Mouse (Mus musculus): ENCODE results near the gene Gm20708. TPM values are rescaled to one million over a fixed set of nuclear protein-coding genes. Genes with fewer than 3 reads are reported as not detected.
"Not testable (repeated sequence)": the region's sequence is repeated elsewhere in the genome, so short reads cannot be mapped to it uniquely, and the experiment has no call there.

Gene Gm20708
- total RNA-seq, 4 experiments from 2014 or later = 0.46 to 1.2 (median 1.1) TPM; not detected in 1

DNA sequence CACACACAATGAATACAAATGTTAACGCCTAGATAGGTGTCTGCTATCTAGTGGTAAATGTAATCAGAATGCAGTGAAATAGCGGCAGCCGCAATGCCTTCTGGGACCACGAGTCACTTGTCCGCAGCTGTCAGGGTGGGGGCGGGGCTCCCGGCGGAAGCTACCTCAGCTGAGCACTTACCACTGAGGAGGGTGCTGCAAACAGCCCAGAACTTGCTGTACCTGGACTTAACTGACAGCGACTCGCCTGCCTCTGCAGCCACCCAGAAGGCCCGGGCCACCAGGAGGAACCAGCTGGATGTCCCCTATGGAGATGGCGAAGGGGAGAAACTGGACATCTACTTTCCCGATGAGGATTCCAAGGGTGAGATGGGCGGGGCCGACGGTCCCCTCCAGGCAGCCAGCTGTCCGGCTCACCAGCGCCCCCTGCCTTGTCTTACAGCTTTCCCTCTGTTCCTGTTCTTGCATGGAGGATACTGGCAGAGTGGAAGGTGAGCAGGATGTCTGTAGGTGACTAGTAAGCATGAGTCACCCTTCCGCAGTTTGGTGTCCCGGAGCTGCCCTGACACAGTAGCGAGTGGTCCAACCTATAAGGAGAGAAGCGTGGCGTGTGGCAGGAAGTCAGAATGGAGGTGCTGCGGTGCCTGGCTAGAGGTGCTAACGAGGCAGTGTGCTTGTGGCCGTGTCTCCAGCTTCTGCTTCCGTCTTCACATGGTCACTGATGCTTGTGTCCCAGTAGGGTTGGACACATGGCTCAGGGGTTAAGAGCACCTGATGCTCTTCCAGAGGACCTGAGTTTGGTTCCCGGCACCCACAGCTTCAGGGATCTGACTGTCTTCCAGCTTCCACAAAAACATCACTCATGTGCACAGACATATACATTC lies 22.9 kb downstream of the Gm20708 start:
- peak; percentile 61 to 72 for DNase-seq (ENCODE audit: low spot score in 2 of 2)

DNA sequence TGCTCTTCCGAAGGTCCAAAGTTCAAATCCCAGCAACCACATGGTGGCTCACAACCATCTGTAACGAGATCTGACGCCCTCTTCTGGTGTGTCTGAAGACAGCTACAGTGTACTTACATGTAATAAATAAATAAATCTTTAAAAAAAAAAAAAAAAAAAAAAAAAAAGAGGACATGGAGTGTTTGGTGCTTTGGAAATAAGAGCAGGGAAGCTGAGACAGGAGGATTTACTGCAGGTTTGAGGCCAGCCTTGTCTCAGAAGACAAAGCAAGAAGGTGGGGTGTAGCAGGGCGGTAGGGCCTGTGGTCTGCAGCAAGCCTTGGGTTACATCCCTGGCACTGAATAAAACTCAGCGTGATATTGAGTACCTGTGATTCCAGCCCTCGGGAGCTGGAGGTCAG lies 24.0 kb downstream of the Gm20708 start:
- not testable (repeated sequence) for DNase-seq (ENCODE audit: low spot score in 2 of 2)

DNA sequence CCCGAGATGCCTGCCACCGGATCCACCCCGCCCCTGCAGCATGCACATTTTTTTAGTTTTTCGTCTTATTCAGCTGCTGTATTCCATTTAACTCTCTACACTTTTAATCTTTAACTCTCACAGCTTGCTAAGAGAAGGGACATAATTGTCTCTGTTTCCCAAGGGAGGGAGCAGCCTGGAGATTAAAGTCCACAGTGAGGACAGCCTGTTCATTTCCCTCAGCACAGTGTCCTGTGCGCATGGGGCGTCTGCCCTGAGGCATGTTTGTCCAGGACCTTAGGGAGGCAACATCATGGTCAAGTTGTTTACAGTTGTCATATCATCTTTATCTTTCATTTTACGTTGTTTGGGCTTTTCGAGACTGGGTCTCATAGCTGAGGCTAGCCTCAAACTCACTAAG lies 24.6 kb downstream of the Gm20708 start:
- DNase-seq (ENCODE audit: low spot score in 2 of 2) = no peak

DNA sequence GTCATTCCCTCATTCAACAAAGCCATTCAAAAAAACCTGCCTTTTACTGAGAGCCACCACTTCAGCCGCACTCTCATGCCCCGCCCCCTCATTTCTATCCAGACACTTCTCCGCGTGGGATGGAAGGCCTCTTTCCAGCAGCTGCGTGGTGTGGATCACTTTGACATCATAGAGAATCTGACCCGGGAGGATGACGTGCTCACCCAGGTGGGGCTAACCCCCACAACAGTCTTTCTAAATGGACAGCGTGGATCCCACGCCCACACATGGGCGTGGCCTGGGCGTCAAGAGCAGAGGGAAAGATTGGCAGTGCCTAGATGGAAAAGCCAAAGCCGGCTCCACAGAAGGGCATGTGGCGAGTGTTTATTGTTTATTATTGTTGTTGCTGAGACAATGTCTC lies 26.8 kb downstream of the Gm20708 start:
- DNase-seq (ENCODE audit: low spot score in 2 of 2) = no peak

DNA sequence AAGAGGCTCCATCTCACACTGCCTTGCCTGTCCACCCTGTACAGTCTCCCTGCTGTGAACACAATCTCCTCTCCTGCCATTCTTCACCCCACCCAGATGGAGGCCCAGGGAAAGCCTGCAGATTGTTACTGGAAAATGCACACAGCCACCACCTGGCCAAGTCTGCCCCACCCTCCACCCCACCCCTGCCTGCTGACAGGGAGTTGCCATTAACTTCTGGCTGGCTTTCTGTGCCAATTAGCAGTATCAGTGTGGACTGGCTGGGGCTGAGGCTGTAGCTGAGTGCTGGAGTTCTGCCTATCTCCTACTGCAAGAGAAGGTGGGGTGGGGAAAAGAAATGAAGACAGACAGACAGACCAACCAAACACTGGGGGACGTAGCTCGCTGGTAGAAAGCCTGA lies 29.1 kb downstream of the Gm20708 start:
- no peak for DNase-seq (ENCODE audit: low spot score in 2 of 2)

- no peak for DNase-seq (ENCODE audit: low spot score in 2 of 2)
These were observed 29.6 kb downstream of the Gm20708 start for GRCm38 (mm10) chr11:117839021-117839420.

DNA sequence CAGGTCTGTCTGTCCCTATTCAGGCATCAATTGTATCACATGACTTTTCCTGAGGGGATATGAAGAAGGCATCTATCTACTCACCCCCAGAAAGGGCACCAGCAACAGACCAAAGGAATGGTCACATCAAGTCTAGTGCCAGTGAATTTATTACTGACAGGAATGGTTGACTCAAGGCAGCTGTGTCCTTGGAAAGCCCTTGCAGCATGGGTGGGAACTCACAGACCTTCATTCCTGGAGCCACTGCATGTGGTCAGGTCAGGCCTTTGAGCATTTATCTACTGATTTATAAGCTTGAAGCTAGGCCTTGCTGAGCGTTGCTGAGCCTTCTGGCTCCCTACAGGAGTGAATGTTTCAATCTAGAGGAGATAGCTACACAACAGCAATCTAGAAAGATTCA lies 31.4 kb downstream of the Gm20708 start:
- DNase-seq (ENCODE audit: low spot score in 2 of 2) = no peak

GRCm38 (mm10) chr11:117843434-117843833 lies 34.0 kb downstream of the Gm20708 start:
- no peak for DNase-seq (ENCODE audit: low spot score in 2 of 2)

GRCm38 (mm10) chr11:117844997-117845396 lies 35.5 kb downstream of the Gm20708 start:
- no peak for DNase-seq (ENCODE audit: low spot score in 2 of 2)

GRCm38 (mm10) chr11:117845651-117846050 lies 36.2 kb downstream of the Gm20708 start:
- no peak for DNase-seq (ENCODE audit: low spot score in 2 of 2)

GRCm38 (mm10) chr11:117846640-117847039 lies 37.2 kb downstream of the Gm20708 start:
- no peak for DNase-seq (ENCODE audit: low spot score in 2 of 2)

DNA sequence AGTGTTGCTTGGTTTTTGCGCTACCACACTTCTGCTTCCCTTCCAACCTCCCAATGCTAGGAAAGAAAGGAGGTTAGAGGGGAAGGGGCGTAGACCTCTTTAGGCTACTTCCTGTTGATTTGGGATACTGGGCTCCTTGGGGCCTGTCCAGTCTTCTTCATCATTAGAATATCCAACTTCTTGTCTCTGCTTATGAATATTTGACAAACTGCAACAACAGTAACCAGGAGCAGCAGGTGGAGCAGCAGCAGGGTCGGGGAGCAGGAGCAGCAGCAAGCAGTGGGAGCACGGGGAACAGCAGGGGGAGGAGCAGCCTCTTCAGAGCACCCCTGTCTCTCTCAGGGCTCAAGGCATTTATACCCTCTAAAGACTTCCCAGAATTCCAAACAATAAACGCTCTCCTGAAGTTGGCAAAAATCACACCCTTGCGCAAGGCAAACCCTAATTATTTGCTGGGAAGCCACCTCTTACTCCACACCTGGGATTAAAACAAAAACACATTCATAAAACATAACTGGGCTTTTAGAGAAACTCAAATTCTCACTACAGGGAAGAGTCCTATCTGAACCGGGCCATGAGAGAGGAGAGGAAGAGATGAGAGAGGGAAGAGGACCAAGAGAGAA lies 38.2 kb downstream of the Gm20708 start:
- no peak for DNase-seq (ENCODE audit: low spot score in 2 of 2)

GRCm38 (mm10) chr11:117848271-117848984 lies 39.0 kb downstream of the Gm20708 start:
- peak in 1 of 2 experiments; percentile 21 for DNase-seq (ENCODE audit: low spot score in 2 of 2)

- DNase-seq (ENCODE audit: low spot score in 2 of 2) = peak; percentile 93 to 96
These were observed 39.7 kb downstream of the Gm20708 start, which contains the start of gene Birc5 for GRCm38 (mm10) chr11:117848985-117849671. Birc5 (plus strand) TSS chr11:117849251.

DNA sequence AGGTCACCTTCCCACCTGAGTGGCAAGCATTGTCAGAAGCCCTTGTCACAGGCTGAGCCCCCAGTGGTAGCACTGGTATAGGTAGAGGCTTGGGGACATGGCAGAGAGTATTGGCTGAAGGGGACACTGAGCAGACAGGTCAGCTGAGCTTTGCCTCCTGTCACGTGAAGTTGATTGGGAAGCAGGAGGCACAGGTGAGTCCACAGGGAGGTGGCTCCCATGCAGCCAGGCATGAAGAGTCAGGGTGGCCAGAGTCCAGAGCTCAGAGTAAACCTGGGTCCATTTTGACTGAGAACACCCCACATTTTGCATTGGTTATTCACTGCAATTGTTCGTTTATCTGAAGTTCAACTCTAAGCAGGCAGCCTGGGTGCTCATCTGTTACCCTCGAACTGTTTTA lies 43.4 kb downstream of the Gm20708 start:
- no peak for DNase-seq (ENCODE audit: low spot score in 2 of 2)

DNA sequence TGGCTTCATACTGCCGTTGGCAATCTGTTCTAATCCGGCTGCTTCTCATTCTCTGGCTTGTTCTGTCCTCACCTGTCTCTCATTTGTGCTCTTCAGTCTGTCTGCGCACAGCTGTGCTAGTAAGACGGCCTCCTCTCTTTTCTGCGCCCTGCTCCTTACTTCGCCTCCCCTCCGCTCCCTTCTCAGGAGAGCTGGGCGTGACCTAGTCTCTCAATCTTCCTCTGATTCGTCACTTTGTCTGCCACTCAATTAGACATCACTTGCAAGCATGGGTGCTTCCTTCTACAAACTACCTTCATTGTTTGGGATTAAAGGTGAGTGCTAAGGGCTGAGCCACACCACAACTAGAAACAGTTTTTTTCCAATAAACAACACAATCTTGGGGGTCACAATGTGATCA lies 44.8 kb downstream of the Gm20708 start:
- DNase-seq (ENCODE audit: low spot score in 2 of 2) = no peak

- no peak for DNase-seq (ENCODE audit: low spot score in 2 of 2)
These were observed 45.9 kb downstream of the Gm20708 start for GRCm38 (mm10) chr11:117855360-117855759.

DNA sequence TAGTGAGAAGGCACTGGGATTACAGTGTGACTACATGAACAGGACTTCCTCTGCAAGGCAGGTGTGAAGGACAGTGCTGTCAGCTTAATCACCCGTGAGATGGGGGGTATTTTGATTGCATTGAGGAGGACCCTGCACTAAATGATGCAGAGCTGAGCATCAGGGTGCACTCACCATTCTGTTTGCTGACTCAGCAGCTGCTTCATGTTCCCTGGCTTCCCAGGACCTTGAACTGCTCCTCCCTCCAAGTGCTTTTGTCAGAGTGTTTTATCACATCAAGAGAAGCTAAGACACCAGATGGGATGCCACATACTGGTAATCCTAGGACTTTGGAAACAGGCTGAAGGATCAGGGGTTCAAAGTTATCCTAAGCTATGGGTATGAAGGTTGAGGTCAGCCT lies 46.5 kb downstream of the Gm20708 start:
- DNase-seq (ENCODE audit: low spot score in 2 of 2) = no peak

- no peak for DNase-seq (ENCODE audit: low spot score in 2 of 2)
These were observed 48.0 kb downstream of the Gm20708 start for GRCm38 (mm10) chr11:117857462-117857861.

DNA sequence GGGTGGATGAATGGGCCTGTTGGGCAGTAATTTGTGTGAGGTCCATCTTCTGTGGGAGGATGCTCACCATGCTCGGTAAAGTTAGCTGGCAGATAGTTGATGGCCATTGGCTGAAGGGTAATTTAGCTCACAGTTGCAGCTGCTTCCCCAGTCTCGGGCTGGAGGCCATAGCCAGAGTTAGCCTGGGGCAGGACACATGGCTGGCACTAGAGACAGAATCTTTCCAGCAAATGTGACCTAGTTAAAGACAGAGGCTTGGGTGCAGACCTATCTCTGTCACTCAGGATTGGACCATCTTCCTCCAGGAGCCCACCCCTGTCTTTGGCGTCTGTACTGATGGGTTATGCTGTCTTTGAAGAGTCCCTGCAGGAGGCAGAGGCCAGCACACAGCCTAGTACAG lies 48.9 kb downstream of the Gm20708 start:
- DNase-seq (ENCODE audit: low spot score in 2 of 2) = no peak

- DNase-seq (ENCODE audit: low spot score in 2 of 2) = no peak
These were observed 51.1 kb downstream of the Gm20708 start, which contains the start of gene Tmem235 for GRCm38 (mm10) chr11:117860601-117861000. Tmem235 (plus strand) TSS chr11:117860752.

Measured in gastrocnemius, adult 8-10 months (tissue).